Mouse (Mus musculus): Measurements from ENCODE around the gene Prnd. TPM values are rescaled to one million over a fixed set of nuclear protein-coding genes. Genes with fewer than 3 reads are reported as not detected.
A peak's percentile ranks its signal among the peaks of the same experiment; 100 is the strongest.

Gene Prnd
- total RNA-seq, 1 experiment, result 0.98 TPM

GRCm38 (mm10) chr2:131948916-131949639, 1.6 kb upstream of the Prnd start:
- DNase-seq (ENCODE audit: low read depth, low spot score), result no peak
- no peaks in the 10 kb centered on the region for H3K36me3 ChIP-seq (ENCODE audit: control insufficient read depth, insufficient read depth, low read length, poor library complexity, severe bottlenecking)
- no peak overlapping the region for H3K27ac ChIP-seq (ENCODE audit: insufficient read depth, low read depth, low read length, poor library complexity, severe bottlenecking)
- H3K9me3 ChIP-seq (ENCODE audit: control insufficient read depth, insufficient read depth, low read depth, low read length), result no peaks in the 10 kb centered on the region
- in situ Hi-C loops (cut with MboI; ENCODE audit: low sequenced_read_pairs in 2 of 2, unreplicated experiment in 2 of 2), result loop anchor here (25.0 kb wide), 2 partner anchors 137 to 387 kb away; partner anchors contain the start of gene Adra1d (in 1 of the 2)
- peaks cover 0 to 14% of the 10 kb centered on the region in 2 experiments; a peak in 1 of 4 replicates for H3K4me1 ChIP-seq (ENCODE audit: control insufficient read depth in 2 of 2, insufficient read depth in 2 of 2, low read length in 2 of 2, poor library complexity in 1 of 2)
- TF ChIP-seq ZC3H11A (IDR thresholded peaks at IDR 0.05; ENCODE audit: borderline replicate concordance, low read depth, low read length), result no peak
- no peak overlapping the region for H3K9ac ChIP-seq (ENCODE audit: insufficient read depth, low read depth, low read length, poor library complexity, severe bottlenecking)
- H3K4me3 ChIP-seq (ENCODE audit: insufficient read depth in 1 of 2, low read depth in 1 of 2, low read length in 2 of 2, poor library complexity in 1 of 2, severe bottlenecking in 1 of 2), result no peak overlapping the region

DNA sequence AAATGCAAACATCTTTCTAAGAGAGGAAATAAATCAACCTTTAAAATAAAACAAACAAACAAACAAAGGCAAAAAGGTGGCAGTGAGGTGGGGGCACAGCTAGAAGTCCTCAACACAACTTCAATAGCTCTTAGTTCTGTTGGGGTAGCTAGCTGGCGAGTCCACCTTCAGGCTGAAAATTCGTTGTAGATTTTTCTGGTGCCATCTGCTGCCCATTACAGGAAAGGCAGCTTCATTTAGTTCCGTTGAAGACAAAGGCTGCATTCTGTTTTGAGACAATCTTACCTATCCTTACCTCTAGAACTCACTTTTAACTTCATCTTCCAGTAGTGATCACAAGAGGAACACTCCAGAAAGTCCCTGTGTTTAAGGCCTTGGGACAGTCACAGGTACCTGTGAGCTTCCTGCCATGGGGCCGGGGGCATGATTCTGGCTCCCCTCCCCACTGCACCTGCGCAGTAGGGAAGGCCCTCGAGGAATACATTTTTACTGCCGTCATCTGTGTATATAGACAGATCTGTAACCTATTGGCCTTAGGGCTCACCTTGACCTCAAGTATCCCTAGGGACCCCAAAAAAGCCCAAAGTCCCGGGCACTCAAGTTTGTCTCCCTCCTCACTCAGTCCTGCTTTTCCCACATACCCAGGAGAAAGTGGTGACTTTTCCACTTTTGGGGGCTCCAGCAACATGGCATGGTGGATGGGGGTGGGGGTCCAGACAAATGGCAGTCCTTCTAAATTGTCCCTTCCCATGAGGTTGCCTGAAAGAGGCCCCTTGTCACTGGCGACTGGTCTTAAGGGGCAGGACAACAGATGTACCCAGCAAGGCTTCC, 679 bp upstream of the Prnd start:
- H3K4me3 ChIP-seq (ENCODE audit: insufficient read depth in 1 of 2, low read depth in 1 of 2, low read length in 2 of 2, poor library complexity in 1 of 2, severe bottlenecking in 1 of 2), result no peak overlapping the region
- H3K36me3 ChIP-seq (ENCODE audit: control insufficient read depth, insufficient read depth, low read length, poor library complexity, severe bottlenecking), result no peaks in the 10 kb centered on the region
- no peak overlapping the region for H3K9ac ChIP-seq (ENCODE audit: insufficient read depth, low read depth, low read length, poor library complexity, severe bottlenecking)
- peaks cover 5 to 16% of the 10 kb centered on the region in 2 experiments; a peak in 2 of 4 replicates for H3K4me1 ChIP-seq (ENCODE audit: control insufficient read depth in 2 of 2, insufficient read depth in 2 of 2, low read length in 2 of 2, poor library complexity in 1 of 2)
- in situ Hi-C loops (cut with MboI; ENCODE audit: low sequenced_read_pairs in 2 of 2, unreplicated experiment in 2 of 2), result loop anchor here (25.0 kb wide), 2 partner anchors 138 to 388 kb away; partner anchors contain the start of gene Adra1d (in 1 of the 2)
- DNase-seq (ENCODE audit: low read depth, low spot score), result peak; percentile 33
- H3K9me3 ChIP-seq (ENCODE audit: control insufficient read depth, insufficient read depth, low read depth, low read length), result no peaks in the 10 kb centered on the region
- TF ChIP-seq MAFK (IDR thresholded peaks at IDR 0.05; ENCODE audit: insufficient read depth, low read depth, low read length), result no peak
- peak; percentile 68 for TF ChIP-seq ZC3H11A (IDR thresholded peaks at IDR 0.05; ENCODE audit: borderline replicate concordance, low read depth, low read length)
- no peak for TF ChIP-seq ZNF384 (IDR thresholded peaks at IDR 0.05; ENCODE audit: low read depth, low read length)
- no peak overlapping the region for H3K27ac ChIP-seq (ENCODE audit: insufficient read depth, low read depth, low read length, poor library complexity, severe bottlenecking)

DNA sequence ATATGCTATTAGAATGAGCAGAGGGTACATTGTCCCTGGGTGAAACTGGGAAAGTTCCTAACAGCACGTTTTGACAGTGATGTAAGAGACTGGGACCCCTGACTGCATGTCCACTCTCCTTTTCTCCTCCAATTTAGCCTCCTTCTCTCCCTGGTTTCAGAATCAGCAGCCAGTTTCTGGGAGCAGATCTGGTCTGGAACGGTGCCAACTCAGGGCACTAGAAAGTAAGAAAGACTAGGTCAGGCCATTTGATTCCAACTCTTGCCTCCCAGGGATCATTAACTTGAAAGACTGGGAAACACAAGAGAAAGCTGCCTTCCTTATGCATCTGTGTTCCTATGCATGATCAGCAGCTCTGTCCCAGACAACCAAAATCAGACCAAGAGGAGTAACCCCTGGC, 1.8 kb downstream of the Prnd start:
- no peak overlapping the region for H3K9ac ChIP-seq (ENCODE audit: insufficient read depth, low read depth, low read length, poor library complexity, severe bottlenecking)
- H3K4me3 ChIP-seq (ENCODE audit: insufficient read depth in 1 of 2, low read depth in 1 of 2, low read length in 2 of 2, poor library complexity in 1 of 2, severe bottlenecking in 1 of 2), result no peak overlapping the region
- peaks cover 12 to 20% of the 10 kb centered on the region in 2 experiments; a peak in 3 of 4 replicates for H3K4me1 ChIP-seq (ENCODE audit: control insufficient read depth in 2 of 2, insufficient read depth in 2 of 2, low read length in 2 of 2, poor library complexity in 1 of 2)
- no peak for DNase-seq (ENCODE audit: low read depth, low spot score)
- H3K27ac ChIP-seq (ENCODE audit: insufficient read depth, low read depth, low read length, poor library complexity, severe bottlenecking), result no peak overlapping the region
- no peaks in the 10 kb centered on the region for H3K9me3 ChIP-seq (ENCODE audit: control insufficient read depth, insufficient read depth, low read depth, low read length)
- TF ChIP-seq HCFC1 (IDR thresholded peaks at IDR 0.05; ENCODE audit: borderline replicate concordance, insufficient read depth, low read length), result no peak
- in situ Hi-C loops (cut with MboI; ENCODE audit: low sequenced_read_pairs in 2 of 2, unreplicated experiment in 2 of 2), result no loop called here
- no peaks in the 10 kb centered on the region for H3K36me3 ChIP-seq (ENCODE audit: control insufficient read depth, insufficient read depth, low read length, poor library complexity, severe bottlenecking)

DNA sequence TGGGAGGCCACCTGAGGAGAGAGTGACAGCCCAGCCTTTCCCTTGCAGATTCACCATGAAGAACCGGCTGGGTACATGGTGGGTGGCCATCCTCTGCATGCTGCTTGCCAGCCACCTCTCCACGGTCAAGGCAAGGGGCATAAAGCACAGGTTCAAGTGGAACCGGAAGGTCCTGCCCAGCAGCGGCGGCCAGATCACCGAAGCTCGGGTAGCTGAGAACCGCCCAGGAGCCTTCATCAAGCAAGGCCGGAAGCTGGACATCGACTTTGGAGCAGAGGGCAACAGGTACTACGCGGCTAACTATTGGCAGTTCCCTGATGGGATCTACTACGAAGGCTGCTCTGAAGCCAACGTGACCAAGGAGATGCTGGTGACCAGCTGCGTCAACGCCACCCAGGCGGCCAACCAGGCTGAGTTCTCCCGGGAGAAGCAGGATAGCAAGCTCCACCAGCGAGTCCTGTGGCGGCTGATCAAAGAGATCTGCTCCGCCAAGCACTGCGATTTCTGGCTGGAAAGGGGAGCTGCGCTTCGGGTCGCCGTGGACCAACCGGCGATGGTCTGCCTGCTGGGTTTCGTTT, 2.4 kb downstream of the Prnd start:
- no peak overlapping the region for H3K9ac ChIP-seq (ENCODE audit: insufficient read depth, low read depth, low read length, poor library complexity, severe bottlenecking)
- no peak for DNase-seq (ENCODE audit: low read depth, low spot score)
- in situ Hi-C loops (cut with MboI; ENCODE audit: low sequenced_read_pairs in 2 of 2, unreplicated experiment in 2 of 2), result no loop called here
- TF ChIP-seq CHD2 (IDR thresholded peaks at IDR 0.05; ENCODE audit: low read depth, low read length) (no peak), ZC3H11A (IDR thresholded peaks at IDR 0.05; ENCODE audit: borderline replicate concordance, low read depth, low read length) (no peak), MAFK (IDR thresholded peaks at IDR 0.05; ENCODE audit: insufficient read depth, low read depth, low read length) (no peak), ZNF384 (IDR thresholded peaks at IDR 0.05; ENCODE audit: low read depth, low read length) (no peak), HCFC1 (IDR thresholded peaks at IDR 0.05; ENCODE audit: borderline replicate concordance, insufficient read depth, low read length) (no peak)
- peak overlapping the region in 1 of 2 experiments; percentile 5; a peak in 1 of 4 replicates for H3K4me3 ChIP-seq (ENCODE audit: insufficient read depth in 1 of 2, low read depth in 1 of 2, low read length in 2 of 2, poor library complexity in 1 of 2, severe bottlenecking in 1 of 2)
- no peaks in the 10 kb centered on the region for H3K36me3 ChIP-seq (ENCODE audit: control insufficient read depth, insufficient read depth, low read length, poor library complexity, severe bottlenecking)
- H3K4me1 ChIP-seq (ENCODE audit: control insufficient read depth in 2 of 2, insufficient read depth in 2 of 2, low read length in 2 of 2, poor library complexity in 1 of 2), result peaks cover 12 to 21% of the 10 kb centered on the region in 2 experiments; a peak in 3 of 4 replicates
- H3K27ac ChIP-seq (ENCODE audit: insufficient read depth, low read depth, low read length, poor library complexity, severe bottlenecking), result no peak overlapping the region
- no peaks in the 10 kb centered on the region for H3K9me3 ChIP-seq (ENCODE audit: control insufficient read depth, insufficient read depth, low read depth, low read length)
